Mouse (Mus musculus) G1E-ER4 (cell line): ENCODE measurements around the gene Gdf9. TPM values are rescaled to one million over a fixed set of nuclear protein-coding genes. Genes with fewer than 3 reads are reported as not detected.

Experiments
- GATA1 ChIP-seq: IDR thresholded peaks from one replicate; pipeline ENCODE4 v1.8.0; 2012; ENCODE audit warnings: low read length, inconsistent platforms
- polyA plus RNA-seq: library from polyadenylated mRNA; stranded (reverse); fragments of >175 nt; gene quantifications from 2 replicates; pipeline ENCODE4 v1.2.3, GENCODE M21; 2012

Gdf9 gene
- polyA plus RNA-seq, 1 experiment: 0.14 TPM

DNA sequence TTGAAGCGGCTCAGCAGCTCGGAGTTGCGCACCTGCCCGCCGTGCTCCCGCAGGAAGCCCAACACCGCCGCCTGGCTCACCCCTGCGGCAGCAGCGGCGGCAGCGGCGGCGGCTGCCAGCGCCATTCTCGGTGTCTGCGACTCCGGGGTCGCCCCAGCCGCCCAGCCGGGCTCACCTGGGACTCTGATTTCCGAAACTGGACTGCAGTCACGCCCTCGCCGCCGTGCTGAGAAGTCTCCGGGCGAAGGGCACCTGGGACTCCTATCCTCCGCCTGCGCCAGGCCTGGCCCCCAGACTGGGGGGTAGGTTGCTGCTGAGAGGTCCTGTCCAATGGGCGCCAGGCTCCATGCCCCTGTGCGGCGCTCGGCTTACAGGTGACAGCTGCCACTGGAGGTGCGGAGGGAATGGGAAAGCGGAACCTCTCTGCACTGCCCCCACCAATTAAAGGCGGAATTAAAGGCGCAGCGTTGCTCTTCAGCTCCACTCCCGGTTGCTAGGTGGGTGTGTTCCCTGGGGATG lies 49.0 kb downstream of the Gdf9 start, which contains the start of the genes Gm9945 and Sowaha:
TSS of gene Gm9945 (plus strand) at position 384 of the 519 bp plus-strand sequence.
TSS of gene Sowaha (minus strand) at position 492 of the 519 bp plus-strand sequence.
- TF ChIP-seq GATA1: no peak

DNA sequence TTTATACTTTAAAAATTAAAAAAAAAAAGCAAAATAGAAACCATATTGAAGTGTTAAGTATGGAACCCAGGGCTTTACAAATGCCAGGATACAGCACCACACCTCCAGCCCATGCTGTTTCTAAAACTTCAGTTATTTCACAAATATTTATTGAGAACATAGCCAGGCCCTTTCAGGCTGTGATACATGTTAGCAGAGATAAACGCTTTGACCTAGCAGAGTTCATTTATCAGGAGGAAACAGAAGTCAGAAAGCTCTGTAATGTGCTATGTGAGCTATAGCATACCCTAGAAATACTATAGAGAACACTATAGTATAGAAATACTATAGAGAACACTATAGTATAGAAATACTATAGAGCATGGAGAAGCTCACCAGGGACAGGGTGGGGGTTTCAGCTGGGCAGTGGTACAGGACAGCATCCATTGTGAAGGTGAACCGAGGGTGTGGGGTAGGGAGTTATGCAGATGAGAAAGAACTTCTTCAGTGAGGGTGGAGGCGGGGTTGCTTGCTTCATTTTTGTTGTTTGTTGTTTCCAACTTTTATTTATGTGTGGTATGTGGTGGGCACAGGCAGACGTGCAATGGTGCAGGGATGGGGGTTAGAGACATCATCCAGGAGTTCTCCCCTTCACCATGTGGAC lies 50.4 kb downstream of the Gdf9 start:
- peak; percentile 54 for TF ChIP-seq GATA1

DNA sequence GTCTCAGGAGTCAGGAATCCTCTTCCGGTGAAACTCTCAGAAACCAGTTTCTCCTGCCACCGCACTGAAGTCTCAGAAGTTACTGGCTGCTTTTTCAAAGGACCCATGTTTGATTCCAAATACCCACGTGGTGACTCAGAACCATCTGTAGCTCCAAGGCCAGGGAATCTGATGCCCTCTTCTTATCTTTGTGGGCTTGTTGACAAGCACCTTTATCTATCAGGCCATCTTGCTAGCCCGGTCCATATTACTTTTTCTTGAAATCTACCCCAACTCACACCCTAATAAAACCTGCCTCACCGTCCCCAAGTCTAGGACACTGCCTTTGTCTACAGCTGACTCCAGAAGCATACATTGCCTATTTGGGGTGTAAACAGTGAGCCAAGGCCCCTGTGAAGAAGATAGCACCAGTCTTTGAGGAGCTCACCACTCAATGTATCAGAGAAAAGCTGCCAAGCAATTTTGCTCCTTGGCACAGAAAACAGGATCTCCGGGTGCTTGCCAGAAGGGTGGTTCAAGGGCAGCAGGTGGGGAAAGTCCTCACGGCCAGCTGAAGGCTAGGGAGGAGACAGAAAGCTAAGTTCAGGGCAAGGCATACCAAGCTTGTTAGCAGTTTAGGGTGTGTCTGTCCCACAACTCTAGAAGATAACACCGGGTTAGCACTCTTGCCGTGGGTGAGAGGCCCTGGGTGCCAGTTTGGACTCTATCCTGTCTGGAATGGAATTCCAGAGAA lies 52.5 kb downstream of the Gdf9 start:
- TF ChIP-seq GATA1: peak; percentile 60

DNA sequence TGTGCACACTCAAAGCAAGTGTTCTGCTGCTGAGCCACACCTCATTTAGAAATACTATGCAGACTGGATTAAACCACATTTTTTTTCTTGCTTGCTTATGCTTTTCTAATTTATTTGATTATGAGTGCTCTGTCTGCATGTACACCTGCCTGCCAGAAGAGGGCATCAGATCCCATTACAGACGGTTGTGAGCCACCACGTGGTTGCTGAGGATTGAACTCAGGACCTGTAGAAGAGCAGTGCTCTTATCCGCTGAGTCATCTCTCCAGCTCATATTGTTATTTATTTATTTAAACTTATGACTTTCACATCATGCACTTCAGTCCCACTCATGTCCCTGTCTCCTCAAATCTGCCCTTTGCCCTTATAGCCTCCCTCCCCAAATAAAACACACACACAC lies 54.9 kb downstream of the Gdf9 start:
- TF ChIP-seq GATA1: no peak

DNA sequence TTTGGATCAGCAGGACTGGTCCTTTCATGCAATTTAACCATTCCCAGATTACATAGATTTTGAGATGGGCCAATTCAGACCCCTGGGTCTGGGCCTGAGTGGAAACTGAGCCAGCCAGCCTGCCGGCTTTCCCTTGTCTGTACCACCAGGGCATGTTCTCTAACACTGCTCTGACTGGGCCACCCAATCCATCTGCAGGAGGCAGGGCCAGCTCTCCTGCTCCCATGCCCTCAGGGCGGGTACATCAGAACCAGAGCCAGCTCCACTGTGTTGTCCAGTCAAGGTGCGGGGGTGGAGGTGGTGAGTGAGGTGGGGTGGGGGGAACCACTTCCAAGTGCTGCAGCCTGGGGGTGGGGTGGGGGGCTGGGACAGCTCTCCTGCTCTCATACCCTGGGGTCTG lies 55.5 kb downstream of the Gdf9 start:
- TF ChIP-seq GATA1: no peak

DNA sequence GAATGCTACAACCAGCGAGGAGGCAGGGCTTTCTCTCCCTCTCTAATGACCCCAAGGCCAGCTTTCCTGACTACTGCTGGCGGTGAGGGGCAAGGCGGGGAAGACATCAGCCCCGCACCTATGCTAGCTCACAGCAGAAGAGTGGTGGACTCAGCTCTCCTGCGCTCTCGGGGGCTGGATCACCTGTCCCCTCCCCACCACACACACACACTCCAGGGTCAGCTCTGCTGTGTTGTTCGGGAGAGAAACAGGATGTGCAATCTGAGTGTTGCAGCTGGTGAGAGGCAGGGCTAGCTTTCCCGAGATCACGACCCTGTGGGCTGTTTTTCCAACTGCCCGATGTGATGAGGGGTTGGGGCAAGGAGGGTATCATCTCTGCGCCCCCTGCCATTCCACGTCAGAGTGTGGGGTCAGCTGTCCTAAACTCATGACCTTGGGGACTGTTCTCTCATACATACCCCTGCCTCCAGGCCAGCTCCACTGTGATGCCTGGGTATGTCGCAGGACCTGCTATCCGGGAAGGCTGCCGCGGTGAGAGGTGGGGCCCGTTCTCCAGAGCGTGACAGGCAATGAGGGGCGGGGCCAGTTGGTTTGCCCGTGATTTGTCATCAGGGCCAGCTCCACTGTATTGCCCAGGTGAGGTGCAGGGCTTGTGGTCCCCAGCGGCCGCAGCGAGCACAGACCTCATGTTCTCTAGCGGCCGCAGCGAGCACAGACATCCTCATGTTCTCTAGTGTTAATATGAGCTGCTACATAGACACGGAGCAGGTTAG lies 56.2 kb downstream of the Gdf9 start:
- no peak for TF ChIP-seq GATA1

Other genes with a start within 250 kb of the Gdf9 start
- 51.3 and 51.9 TPM in 2 replicates for gene Hspa4, start 130.6 kb upstream of the Gdf9 start, polyA plus RNA-seq
- gene Zcchc10, start 106.3 kb upstream of the Gdf9 start, polyA plus RNA-seq: 1.4 and 2.3 TPM in 2 replicates
- gene Aff4, start 80.2 kb upstream of the Gdf9 start, polyA plus RNA-seq: 4.1 and 4.5 TPM in 2 replicates
- not detected in 2 replicates for gene Leap2, start 7.9 kb upstream of the Gdf9 start, polyA plus RNA-seq
- 217 and 299 TPM in 2 replicates for gene Uqcrq, start 192 bp upstream of the Gdf9 start, polyA plus RNA-seq
- gene Gm10447, start 26.1 kb downstream of the Gdf9 start, polyA plus RNA-seq: not detected in 2 replicates
- not detected in 2 replicates for gene Shroom1, start 26.2 kb downstream of the Gdf9 start, polyA plus RNA-seq
- gene Gm9837, start 39.5 kb downstream of the Gdf9 start, polyA plus RNA-seq: not detected in 2 replicates
- 0.15 and 0.50 TPM in 2 replicates for gene Gm9945, start 49.1 kb downstream of the Gdf9 start, polyA plus RNA-seq
- 12.6 and 15.6 TPM in 2 replicates for gene Sowaha, start 49.3 kb downstream of the Gdf9 start, polyA plus RNA-seq
- gene Sept8, start 88.2 kb downstream of the Gdf9 start, polyA plus RNA-seq: 208 and 239 TPM in 2 replicates
- 6.9 and 7.2 TPM in 2 replicates for gene Kif3a, start 136.4 kb downstream of the Gdf9 start, polyA plus RNA-seq
- gene Il4, start 187.6 kb downstream of the Gdf9 start, polyA plus RNA-seq: 0.81 TPM in 1 of 2 replicates, not detected in the other
- not detected in 2 replicates for gene Il13, start 203.7 kb downstream of the Gdf9 start, polyA plus RNA-seq